ENCODE assay signal across 7 mouse cellular contexts in genomic region chr12:112106541-112106971, GRCm38 (mm10). TPM values are rescaled to one million over a fixed set of nuclear protein-coding genes. Genes with fewer than 3 reads are reported as not detected.
DNase-seq lines count a peak whose midpoint lies in the region; ATAC-seq lines count a peak whose summit lies in the region.

Aspg (plus strand) TSS chr12:112106679.

- no peak within 1 kb of the TSS for H3K9ac ChIP-seq in hindbrain, embryonic 15.5 days
- no peak within 1 kb of the TSS for H3K9ac ChIP-seq in liver, embryonic 12.5 days

- WGBS in hindbrain, embryonic 15.5 days, result 6% methylated on average over 14 of the region's 14 CpGs
- WGBS in liver, embryonic 12.5 days (ENCODE audit: insufficient replicate concordance), result 6% methylated on average over 14 of the region's 14 CpGs

- no peaks in the 10 kb centered on the region for H3K36me3 ChIP-seq in hindbrain, embryonic 15.5 days
- no peaks in the 10 kb centered on the region for H3K36me3 ChIP-seq in liver, embryonic 12.5 days

- no peaks in the 10 kb centered on the region for H3K9me3 ChIP-seq in hindbrain, embryonic 15.5 days
- H3K9me3 ChIP-seq in liver, embryonic 12.5 days (replicated peaks), result no peaks in the 10 kb centered on the region

- no peak within 1 kb of the TSS for H3K4me3 ChIP-seq in hindbrain, embryonic 15.5 days
- H3K4me3 ChIP-seq in liver, embryonic 12.5 days, result no peak within 1 kb of the TSS

- H3K4me2 ChIP-seq in hindbrain, embryonic 15.5 days, result peak within 1 kb of the TSS; percentile 28
- peak within 1 kb of the TSS; percentile 41 for H3K4me2 ChIP-seq in liver, embryonic 12.5 days

- H3K27me3 ChIP-seq in hindbrain, embryonic 15.5 days, result peaks cover 13% of the 10 kb centered on the region
- peaks cover 47% of the 10 kb centered on the region for H3K27me3 ChIP-seq in liver, embryonic 12.5 days (replicated peaks)

- no peaks in the 10 kb centered on the region; the same call in 1 of the 2 replicates for H3K4me1 ChIP-seq in hindbrain, embryonic 15.5 days (replicated peaks)
- peaks cover 5% of the 10 kb centered on the region; the same call in 1 of the 2 replicates for H3K4me1 ChIP-seq in liver, embryonic 12.5 days

- peak; percentile 90 for DNase-seq in R1 (ENCODE audit: low read depth, low spot score)
- peak; percentile 27 for DNase-seq in embryo, embryonic 11.5 days (ENCODE audit: low read depth, low spot score)
- no peak for DNase-seq in frontal cortex, postnatal 25 days (ENCODE audit: low spot score in 2 of 2)
- no peak for DNase-seq in cerebellum, adult 18-20 months

- no peak for ATAC-seq in hindbrain, embryonic 15.5 days (ENCODE audit: low FRiP score, low read depth)
- 0 out of 2 replicates have a peak, but pooled peaks have one; percentile 20 for ATAC-seq in liver, embryonic 12.5 days
- ATAC-seq in frontal cortex, adult (ENCODE audit: low TSS enrichment), result no peak; the same call in 1 of the 2 replicates

- H3K27ac ChIP-seq in hindbrain, embryonic 15.5 days (replicated peaks), result no peak within 1 kb of the TSS
- H3K27ac ChIP-seq in liver, embryonic 12.5 days, result no peak within 1 kb of the TSS

RNA-seq across cellular contexts. Expression of gene Aspg, which starts in this region (rescaled TPM):
- polyA plus RNA-seq in hindbrain, embryonic 15.5 days (2015; fragmentation: Nextera tagmentation; extraction: Ambion mirVana), result 0.86 and 1.0 TPM in 2 replicates
- 0.46 and 0.50 TPM in 2 replicates for polyA plus RNA-seq in liver, embryonic 12.5 days (2016; fragmentation: Nextera tagmentation; extraction: Ambion mirVana)

Comparison
In these comparisons a context has a peak if more than half of its experiments do, and no peak if none do; other contexts are left out.
1. Peak in ATAC-seq and H3K4me2 ChIP-seq in liver, embryonic 12.5 days; RNA of the gene not detected or under 1 TPM.
2. DNase-seq: peak in R1 (single experiment) and embryo, embryonic 11.5 days (single experiment); none in frontal cortex, postnatal 25 days (0 of 2) and cerebellum, adult 18-20 months (0 of 2).